Mouse (Mus musculus) kidney, postnatal 0 days (tissue): ENCODE data around the gene Arfip2. TPM values are rescaled to one million over a fixed set of nuclear protein-coding genes. Genes with fewer than 3 reads are reported as not detected.

Experiments
- ATAC-seq: fragments of 200-750 bp; cut with Nextera tagmentation; replicated peaks from 2 replicates; pipeline ENCODE4 v1.8.0; 2017; ENCODE audit warnings: low read depth, moderate number of reproducible peaks, moderate TSS enrichment, moderate library complexity; ENCODE audit not compliant: low FRiP score
- DNase-seq: peaks from one replicate; pipeline ENCODE4 v3.0.0-alpha.2; 2016; ENCODE audit warnings: low spot score
- H3K27ac ChIP-seq: fragments of 300-500 bp; sonication (generic); 2 replicates; pipeline ENCODE4 v1.5.1; 2014; ENCODE audit warnings: mild to moderate bottlenecking
- H3K27me3 ChIP-seq: fragments of 300-500 bp; sonication (generic); 2 replicates; pipeline ENCODE4 v1.6.1; 2014; ENCODE audit warnings: low read length, mixed read lengths; ENCODE audit not compliant: insufficient read depth
- H3K36me3 ChIP-seq: fragments of 300-500 bp; sonication (generic); 2 replicates; pipeline ENCODE4 v1.6.1; 2014; ENCODE audit warnings: low read length, mixed read lengths; ENCODE audit not compliant: insufficient read depth
- H3K4me1 ChIP-seq: fragments of 300-500 bp; sonication (generic); replicated peaks from 2 replicates; pipeline ENCODE4 v1.6.1; 2014; ENCODE audit warnings: antibody characterized with exemption, low read length, mixed read lengths; ENCODE audit not compliant: insufficient read depth
- H3K4me2 ChIP-seq: fragments of 300-500 bp; sonication (generic); 2 replicates; pipeline ENCODE4 v1.6.1; 2014; ENCODE audit warnings: mild to moderate bottlenecking, low read length, moderate library complexity, mixed read lengths
- H3K4me3 ChIP-seq: fragments of 300-500 bp; sonication (generic); replicated peaks from 2 replicates; pipeline ENCODE4 v1.5.1; 2014; ENCODE audit warnings: low read depth, low read length
- H3K9ac ChIP-seq: fragments of 300-500 bp; sonication (generic); 2 replicates; pipeline ENCODE4 v1.6.1; 2014; ENCODE audit warnings: low read depth, low read length
- H3K9me3 ChIP-seq: fragments of 300-500 bp; sonication (generic); replicated peaks from 2 replicates; pipeline ENCODE4 v1.6.1; 2016; ENCODE audit warnings: low read length, inconsistent platforms, mixed read lengths
- CTCF ChIP-seq: IDR thresholded peaks from 2 replicates; pipeline ENCODE4 v1.5.1; 2016; ENCODE audit warnings: antibody characterized with exemption, low read depth, mild to moderate bottlenecking, moderate library complexity
- WGBS: fragments of 180-500 bp; shearing (Covaris S2); extraction: QIAGEN DNeasy Blood & Tissue Kit; methylation state at CpG from one replicate; pipeline ENCODE4 v1.1.7; 2014; 5-methylcytosine and 5-hydroxymethylcytosine counted together
- polyA plus RNA-seq: library from polyadenylated mRNA; unstranded; fragments of >200 nt; fragmentation: Nextera tagmentation; extraction: Ambion mirVana; gene quantifications from 2 replicates; pipeline ENCODE4 v1.2.1, GENCODE M21; 2015

The Arfip2 gene
- polyA plus RNA-seq, 1 experiment from 2014 or later: 72.0 TPM

DNA sequence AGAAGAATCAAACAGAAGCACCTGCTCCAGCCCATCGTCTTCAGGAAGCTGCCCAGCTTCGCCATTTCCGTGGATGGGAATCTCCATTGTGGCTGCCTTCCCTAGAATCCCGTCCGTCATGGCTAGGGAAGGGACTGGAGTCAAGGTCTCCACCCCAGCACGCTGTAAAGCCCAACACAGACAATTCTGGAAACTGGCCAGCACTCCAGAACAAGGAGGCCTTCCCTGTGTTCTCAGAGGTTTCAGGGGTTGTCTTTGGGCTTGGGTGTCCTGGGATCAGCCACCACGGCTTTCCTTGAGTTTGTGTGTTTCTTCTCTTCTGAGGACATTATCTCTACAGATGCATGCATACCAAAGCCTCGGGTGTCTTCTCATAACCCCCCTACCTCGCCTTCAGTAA lies 912 bp downstream of the Arfip2 start:
- TF ChIP-seq CTCF: no peak
- peaks cover 15% of the 10 kb centered on the region for H3K4me1 ChIP-seq
- no peak for DNase-seq
- 60% methylated on average over 9 of the region's 9 CpGs for WGBS
- peak overlapping the region; percentile 77; the same call in 1 of the 2 replicates for H3K9ac ChIP-seq
- H3K4me2 ChIP-seq: peak overlapping the region; percentile 79
- no peaks in the 10 kb centered on the region for H3K9me3 ChIP-seq
- H3K36me3 ChIP-seq: peaks cover 24% of the 10 kb centered on the region; the same call in 1 of the 2 replicates
- H3K4me3 ChIP-seq: peak overlapping the region; percentile 57
- ATAC-seq: no peak
- H3K27ac ChIP-seq: no peak overlapping the region
- no peaks in the 10 kb centered on the region for H3K27me3 ChIP-seq

DNA sequence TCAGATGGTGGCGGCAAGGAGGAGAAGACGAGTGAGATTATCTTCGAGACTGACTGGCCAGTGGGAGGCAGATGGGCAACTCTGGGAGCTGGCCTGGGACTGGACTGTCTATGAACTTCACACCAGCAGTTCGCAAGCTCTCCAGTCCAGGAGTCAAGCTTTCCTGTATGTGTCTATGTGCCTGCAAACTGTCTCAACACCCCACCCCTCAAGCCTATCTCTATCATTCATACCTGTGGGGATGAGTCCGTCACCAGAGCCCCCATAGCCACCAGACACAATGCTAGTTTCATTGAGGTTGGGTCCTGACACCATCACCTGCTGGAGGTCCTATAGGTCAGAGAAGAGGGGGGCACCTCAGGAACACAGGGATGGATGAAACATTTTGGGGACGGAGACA lies 1.4 kb downstream of the Arfip2 start:
- WGBS: 91% methylated on average over 6 of the region's 6 CpGs
- DNase-seq: no peak

DNA sequence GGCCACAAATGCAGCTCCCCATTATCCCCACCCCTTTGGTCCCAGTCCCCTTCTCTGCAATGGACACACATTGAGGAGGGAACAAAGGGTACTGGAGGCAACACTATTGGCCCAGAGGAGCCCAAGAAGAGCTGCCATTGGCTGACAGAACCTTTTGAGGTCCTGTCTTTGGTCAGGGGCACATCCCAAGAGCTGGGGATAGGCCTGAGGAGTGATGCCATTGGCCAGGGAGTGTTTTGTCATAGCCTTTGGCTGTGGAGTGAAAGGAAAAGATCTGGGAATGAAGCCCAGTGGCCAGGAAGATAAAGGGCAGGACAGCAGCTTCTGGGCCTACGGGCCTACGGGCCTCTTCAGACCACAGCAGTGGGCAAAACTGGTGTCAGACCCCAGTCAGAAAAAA lies 4.5 kb downstream of the Arfip2 start:
- no peak for DNase-seq
- WGBS: 100% methylated on average over 2 of the region's 2 CpGs
- no peak overlapping the region for H3K9ac ChIP-seq
- TF ChIP-seq CTCF: no peak
- H3K4me1 ChIP-seq: peaks cover 12% of the 10 kb centered on the region
- H3K4me3 ChIP-seq: no peak overlapping the region
- no peak overlapping the region for H3K27ac ChIP-seq
- peaks cover 20% of the 10 kb centered on the region; the same call in 1 of the 2 replicates for H3K36me3 ChIP-seq
- no peaks in the 10 kb centered on the region for H3K27me3 ChIP-seq
- ATAC-seq: no peak
- no peak overlapping the region for H3K4me2 ChIP-seq
- no peaks in the 10 kb centered on the region for H3K9me3 ChIP-seq

More for the DNA sequence above, 1.4 kb downstream of the Arfip2 start:
- no peaks in the 10 kb centered on the region for H3K27me3 ChIP-seq
- no peak for ATAC-seq
- H3K4me1 ChIP-seq: peaks cover 15% of the 10 kb centered on the region
- no peak overlapping the region for H3K4me2 ChIP-seq
- no peak for TF ChIP-seq CTCF
- H3K4me3 ChIP-seq: no peak overlapping the region
- H3K27ac ChIP-seq: no peak overlapping the region
- H3K9me3 ChIP-seq: no peaks in the 10 kb centered on the region
- H3K9ac ChIP-seq: no peak overlapping the region
- peaks cover 24% of the 10 kb centered on the region; the same call in 1 of the 2 replicates for H3K36me3 ChIP-seq

DNA sequence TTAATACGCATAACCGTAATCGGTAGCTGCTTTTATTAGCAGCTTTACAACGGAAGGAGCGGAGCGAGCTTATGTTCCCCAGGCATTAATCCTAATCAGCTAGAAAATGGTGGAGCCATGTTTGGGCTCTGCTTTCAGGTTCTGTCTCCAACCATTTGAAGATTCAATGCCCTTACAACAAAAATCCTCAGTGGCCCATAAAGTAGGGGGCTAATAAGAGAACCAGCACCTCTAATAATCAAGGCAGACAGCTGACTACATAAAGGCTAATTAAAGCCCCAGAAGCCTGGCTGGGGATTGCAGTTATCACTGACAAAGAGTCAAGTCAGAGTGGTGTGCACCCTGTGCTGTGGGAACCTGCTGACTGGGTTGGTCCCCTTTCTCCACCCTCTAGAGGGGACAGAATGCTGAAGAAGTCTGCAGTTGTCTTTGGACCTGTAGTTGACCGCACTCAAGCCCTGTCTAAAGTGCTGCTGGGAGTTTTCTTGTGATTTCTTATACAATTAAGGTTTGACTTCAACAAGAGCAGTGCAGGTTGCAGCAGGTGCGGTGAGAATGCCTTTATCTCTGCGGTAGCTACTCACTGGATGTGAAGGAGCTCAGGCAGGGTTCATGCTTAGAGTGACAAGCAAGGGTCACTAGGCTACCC lies 5.8 kb downstream of the Arfip2 start:
- Histone ChIP-seq H3K36me3 (peaks cover 20% of the 10 kb centered on the region; the same call in 1 of the 2 replicates), H3K27me3 (no peaks in the 10 kb centered on the region), H3K27ac (no peak overlapping the region), H3K4me2 (peak overlapping the region; percentile 83), H3K4me1 (peaks cover 10% of the 10 kb centered on the region), H3K9me3 (no peaks in the 10 kb centered on the region), H3K4me3 (no peak overlapping the region), H3K9ac (no peak overlapping the region)
- ATAC-seq (no peak), DNase-seq (no peak)
- TF ChIP-seq CTCF: no peak
- 57% methylated on average over 9 of the region's 9 CpGs for WGBS

DNA sequence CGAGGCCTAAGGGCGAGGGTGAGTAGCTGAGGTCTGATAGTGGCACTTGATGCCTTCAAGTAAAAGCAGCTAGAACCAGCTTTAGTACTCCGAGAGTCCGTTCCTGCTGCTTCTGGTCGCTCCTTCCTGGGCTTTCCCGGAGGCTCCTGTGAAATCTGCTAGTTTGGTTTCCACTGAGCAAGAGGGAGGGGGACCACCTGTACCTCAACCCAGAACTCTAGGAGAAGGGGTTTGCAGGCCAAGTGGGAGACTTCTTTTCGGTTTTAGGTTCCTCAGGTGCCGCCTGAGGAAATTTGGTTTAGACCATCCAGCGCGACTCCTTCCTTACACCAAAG lies 6.4 kb downstream of the Arfip2 start:
- Histone ChIP-seq H3K27ac (0 out of 2 replicates have a peak overlapping the region, but pooled peaks have one; percentile 72), H3K4me2 (peak overlapping the region; percentile 83), H3K4me1 (peaks cover 6% of the 10 kb centered on the region; the same call in 1 of the 2 replicates), H3K9ac (peak overlapping the region; percentile 86), H3K27me3 (no peaks in the 10 kb centered on the region), H3K4me3 (peak overlapping the region; percentile 92), H3K36me3 (peaks cover 20% of the 10 kb centered on the region; the same call in 1 of the 2 replicates), H3K9me3 (no peaks in the 10 kb centered on the region)
- DNase-seq (no peak), ATAC-seq (no peak)
- TF ChIP-seq CTCF: no peak
- WGBS: 2% methylated on average over 10 of the region's 10 CpGs

DNA sequence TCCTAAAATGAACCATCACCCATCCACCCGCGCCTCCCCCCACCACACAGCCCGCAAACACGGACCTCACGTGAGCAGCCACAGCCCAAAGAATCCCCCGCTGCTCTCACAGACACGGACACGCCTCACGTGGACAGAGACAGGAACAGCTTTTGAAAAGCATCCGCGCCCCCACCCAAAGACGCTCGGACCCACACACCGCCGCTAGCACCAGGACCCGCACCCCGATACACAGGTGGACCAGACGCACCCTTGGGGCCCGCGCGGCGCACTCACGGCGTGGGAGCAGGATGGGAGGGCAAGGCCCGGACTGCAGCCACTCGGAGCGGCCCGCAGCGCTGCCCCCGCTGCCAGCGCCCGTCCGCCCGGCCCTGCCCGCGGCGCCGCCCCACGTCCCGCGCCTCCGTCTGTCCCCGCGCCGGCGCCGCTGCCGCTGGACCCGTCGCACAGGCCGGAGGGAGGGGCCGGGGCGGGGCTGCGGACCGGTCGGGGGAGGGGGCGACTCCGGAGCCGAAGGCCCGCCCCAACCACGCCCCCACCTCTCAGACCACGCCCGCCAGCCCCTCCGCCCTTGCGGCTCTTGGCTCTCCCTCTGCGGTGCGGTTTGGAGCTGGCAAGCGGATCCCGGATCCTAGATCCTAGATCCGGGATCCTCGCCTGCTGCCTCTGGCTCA lies 7.0 kb downstream of the Arfip2 start, which contains the start of gene Trim3:
Gene Trim3, minus strand, starts transcription at position 445 of the 674 bp plus-strand sequence.
- H3K27me3 ChIP-seq: no peaks in the 10 kb centered on the region
- H3K27ac ChIP-seq: peak within 1 kb of the TSS; percentile 72
- H3K4me3 ChIP-seq: peak within 1 kb of the TSS; percentile 92
- peak within 1 kb of the TSS; percentile 86 for H3K9ac ChIP-seq
- no peaks in the 10 kb centered on the region for H3K9me3 ChIP-seq
- WGBS: under 1% methylated on average over 65 of the region's 71 CpGs
- H3K4me2 ChIP-seq: peak within 1 kb of the TSS; percentile 83
- DNase-seq: peak; percentile 91
- no peak for TF ChIP-seq CTCF
- H3K36me3 ChIP-seq: peaks cover 20% of the 10 kb centered on the region; the same call in 1 of the 2 replicates
- ATAC-seq: peak; percentile 91
- H3K4me1 ChIP-seq: peaks cover 10% of the 10 kb centered on the region
